Mouse (Mus musculus) neutrophil, adult 5-6 weeks (primary cell): ENCODE measurements around the gene Olfr344. TPM values are rescaled to one million over a fixed set of nuclear protein-coding genes. Genes with fewer than 3 reads are reported as not detected.

ENCODE experiments used
- ATAC-seq: fragments of 151-379, 151-347 bp; 2 replicates; pipeline ENCODE4 v1.8.0; 2017; ENCODE audit warnings: mild to moderate bottlenecking, moderate TSS enrichment; ENCODE audit not compliant: insufficient number of reproducible peaks, poor library complexity, low FRiP score, severe bottlenecking; ENCODE audit errors: extremely low read depth
- total RNA-seq: library from RNA; stranded (forward); fragments of 200-1000 nt; gene quantifications from 2 replicates; pipeline ENCODE4 v1.2.3, GENCODE M21; 2017

Olfr344 gene
- 0.12 TPM in 1 of 2 replicates, not detected in the other for total RNA-seq

DNA sequence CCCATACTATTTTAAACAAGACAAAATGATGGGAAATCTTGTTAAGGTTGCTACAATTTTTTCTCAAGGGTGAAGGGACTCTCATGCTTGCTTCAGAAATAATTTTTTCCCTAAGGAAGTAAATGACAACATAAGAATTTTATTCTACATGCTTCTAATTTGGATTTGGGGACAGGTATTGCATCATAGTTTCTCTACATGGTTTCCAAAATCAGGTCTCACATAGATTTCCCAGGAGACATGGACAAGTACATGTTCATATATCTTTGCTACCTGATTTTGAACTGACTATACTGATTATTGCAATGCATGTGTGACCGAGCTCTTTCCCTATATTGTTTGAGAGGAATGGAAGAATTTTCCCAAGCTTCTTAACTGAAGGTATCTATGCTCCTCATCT, at the start of gene Olfr344:
Gene Olfr344, plus strand, starts transcription at position 301 of the 400 bp plus-strand sequence.
- no peak for ATAC-seq

DNA sequence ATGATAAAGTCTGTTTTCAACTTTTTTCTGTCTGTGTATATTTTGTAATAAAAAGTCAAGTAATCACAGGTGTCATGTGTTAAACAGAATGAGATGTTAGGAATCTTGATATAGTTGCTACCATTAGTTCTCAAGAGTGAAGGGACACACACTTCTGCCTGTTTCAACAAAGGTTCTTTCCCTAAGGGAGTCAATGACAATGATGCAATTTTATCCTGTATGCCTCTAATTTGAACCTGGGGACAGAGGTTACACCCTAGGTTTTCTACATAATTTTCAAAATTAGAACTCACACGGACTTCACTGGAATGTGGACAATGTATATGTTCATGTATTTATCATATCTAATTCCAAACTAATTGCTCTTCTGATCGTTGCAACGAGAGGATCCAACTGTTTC, 41.8 kb upstream of the Olfr344 start, which contains the start of gene Olfr342:
Gene Olfr342, plus strand, starts transcription at position 301 of the 400 bp plus-strand sequence.
- ATAC-seq = no peak

DNA sequence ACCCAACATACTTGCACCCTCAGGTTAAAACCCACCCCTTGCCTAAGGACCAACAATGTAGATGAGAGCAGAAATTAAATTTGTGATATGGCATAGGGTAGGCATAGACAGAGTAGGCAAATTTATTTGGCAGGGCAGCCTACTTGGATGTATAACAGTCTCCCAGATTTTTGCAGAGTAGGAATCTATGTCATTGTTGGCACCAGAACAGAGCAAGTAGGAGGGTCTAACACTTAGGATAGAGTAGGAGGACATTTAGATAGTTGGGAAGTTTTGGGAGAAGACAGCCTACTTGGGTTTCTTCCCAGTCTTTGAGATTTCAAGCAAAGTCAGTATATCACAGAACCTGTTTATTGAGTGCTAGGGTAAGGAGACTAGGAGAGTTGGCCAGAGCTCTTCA, 1.3 kb upstream of the Olfr344 start:
- ATAC-seq = no peak

DNA sequence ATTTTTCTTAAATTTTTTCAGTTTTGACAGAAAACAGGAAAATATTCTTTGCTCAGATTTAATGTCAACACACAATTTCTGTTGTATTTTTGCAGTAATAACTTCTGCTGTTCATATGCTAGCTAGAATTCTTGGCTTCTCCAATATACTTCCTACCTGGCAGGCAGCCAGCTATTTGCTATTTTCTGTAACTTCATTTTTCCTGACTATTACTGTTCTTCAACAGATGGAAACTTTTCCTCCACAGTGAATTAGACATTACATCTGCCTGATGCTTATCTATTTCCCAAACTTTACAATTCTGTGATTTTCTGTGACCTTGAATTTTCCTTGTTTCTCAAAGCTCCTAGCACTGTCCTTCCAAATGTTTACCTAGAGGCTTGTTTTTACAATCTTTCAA, 560 bp downstream of the Olfr344 start:
- ATAC-seq = no peak

DNA sequence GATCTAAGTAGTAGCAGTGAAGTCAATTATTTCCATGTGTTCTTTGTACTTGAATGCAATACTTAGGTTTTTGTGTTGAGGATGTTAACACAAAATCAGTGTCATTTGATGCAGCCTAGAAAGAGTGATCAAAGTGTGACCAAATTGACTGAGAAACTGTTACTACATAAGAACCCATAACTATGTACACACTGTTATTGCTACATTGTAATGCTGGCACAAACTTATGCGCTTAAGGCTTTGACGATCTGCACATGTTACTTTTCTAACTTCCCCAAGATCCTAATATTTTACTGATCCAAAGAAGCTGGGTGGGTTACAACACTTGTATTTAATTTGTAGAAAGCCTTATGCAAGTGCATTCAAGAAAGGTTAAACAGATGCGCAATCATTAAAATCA, 1.4 kb downstream of the Olfr344 start:
- ATAC-seq = no peak

Other genes with a start within 250 kb of the Olfr344 start
- gene Olfr338, start 193.1 kb upstream of the Olfr344 start, total RNA-seq = not detected in 2 replicates
- gene Olfr339, start 147.7 kb upstream of the Olfr344 start, total RNA-seq = not detected in 2 replicates
- gene Olfr340, start 114.1 kb upstream of the Olfr344 start, total RNA-seq = not detected in 2 replicates
- gene Olfr341, start 84.2 kb upstream of the Olfr344 start, total RNA-seq = not detected in 2 replicates
- gene Olfr342, start 41.7 kb upstream of the Olfr344 start, total RNA-seq = 0.35 TPM in 1 of 2 replicates, not detected in the other
- gene Olfr345, start 73.4 kb downstream of the Olfr344 start, total RNA-seq = not detected in 2 replicates
- gene Olfr346, start 119.1 kb downstream of the Olfr344 start, total RNA-seq = not detected in 2 replicates
- not detected in 2 replicates for gene Olfr347, start 165.2 kb downstream of the Olfr344 start, total RNA-seq
- not detected in 2 replicates for gene Olfr348, start 217.6 kb downstream of the Olfr344 start, total RNA-seq
- gene Olfr50, start 223.9 kb downstream of the Olfr344 start, total RNA-seq = not detected in 2 replicates